Mouse (Mus musculus) megakaryocyte, embryonic 14.5 days (primary cell): ENCODE measurements at regions not wholly inside any gene's neighbourhood (a gene's known extent, or its start where the extent isn't known, plus 50 kb on each side); places are given as distances from the start of the nearest gene placed in this dataset.

Source experiments
- FLI1 ChIP-seq: IDR thresholded peaks from 2 replicates; pipeline ENCODE4 v1.6.1; 2012; ENCODE audit warnings: low read length, inconsistent platforms, mixed read lengths
- GATA1 ChIP-seq: IDR thresholded peaks from 3 replicates; pipeline ENCODE4 v1.6.1; 2012; ENCODE audit warnings: mixed read lengths, low read length, inconsistent platforms, borderline replicate concordance

- TF ChIP-seq GATA1, result no peak
- TF ChIP-seq FLI1, result no peak
Observed at GRCm38 (mm10) chr16:5829071-5829470, 56.1 kb upstream of the Rbfox1 start.
